Mouse (Mus musculus) liver, embryonic 14.5 days (tissue): ENCODE measurements at regions not wholly inside any gene's neighbourhood (a gene's known extent, or its start where the extent isn't known, plus 50 kb on each side); places are given as distances from the start of the nearest gene placed in this dataset.

Experiments
- ATAC-seq: fragments of 200-750 bp; cut with Nextera tagmentation; 2 replicates; pipeline ENCODE4 v1.8.0; 2017; ENCODE audit warnings: moderate number of reproducible peaks, mild to moderate bottlenecking, moderate library complexity; ENCODE audit not compliant: insufficient read depth
- DNase-seq, 3 experiments: peaks; one replicate each; pipeline ENCODE4 v3.0.0-alpha.2; 2012 to 2013; ENCODE audit warnings: low read depth in 3 of 3, low spot score in 3 of 3
- H3K27ac ChIP-seq: fragments of 300-500 bp; sonication (generic); 2 replicates; pipeline ENCODE4 v1.5.1; 2014; ENCODE audit warnings: moderate library complexity, mild to moderate bottlenecking, control low read depth, inconsistent platforms
- H3K27me3 ChIP-seq: fragments of 300-500 bp; sonication (generic); 2 replicates; pipeline ENCODE4 v1.6.1; 2014; ENCODE audit warnings: mild to moderate bottlenecking, low read length, moderate library complexity; ENCODE audit not compliant: control insufficient read depth, insufficient read depth
- H3K36me3 ChIP-seq: fragments of 300-500 bp; sonication (generic); replicated peaks from 2 replicates; pipeline ENCODE4 v1.6.1; 2014; ENCODE audit warnings: low read depth; ENCODE audit not compliant: control insufficient read depth, insufficient read depth
- H3K4me1 ChIP-seq, 2 experiments: fragments of 200-500 bp in 1 of 2; fragments of 300-500 bp in 1 of 2; sonication (generic) in 1 of 2; replicated peaks; 2 replicates each; pipeline ENCODE4 v1.6.1; 2012 to 2014; ENCODE audit warnings: antibody characterized with exemption in 1 of 2, inconsistent platforms in 1 of 2, low read length in 1 of 2; ENCODE audit not compliant: control insufficient read depth in 2 of 2, insufficient read depth in 2 of 2
- H3K4me2 ChIP-seq: fragments of 300-500 bp; sonication (generic); 2 replicates; pipeline ENCODE4 v1.6.1; 2014; ENCODE audit warnings: low read depth, mild to moderate bottlenecking, control low read depth, moderate library complexity
- H3K4me3 ChIP-seq, 2 experiments: fragments of 200-500 bp in 1 of 2; fragments of 300-500 bp in 1 of 2; sonication (generic) in 1 of 2; 2 replicates each; pipeline ENCODE4 v1.5.1; 2012 to 2014; ENCODE audit warnings: low read depth in 2 of 2, low read length in 2 of 2, mild to moderate bottlenecking in 2 of 2, control low read depth in 1 of 2, inconsistent platforms in 1 of 2, moderate library complexity in 1 of 2; ENCODE audit not compliant: insufficient read depth in 1 of 2
- H3K9ac ChIP-seq: fragments of 300-500 bp; sonication (generic); replicated peaks from 2 replicates; pipeline ENCODE4 v1.6.1; 2014; ENCODE audit warnings: mild to moderate bottlenecking, control low read depth, moderate library complexity
- H3K9me3 ChIP-seq: fragments of 300-500 bp; sonication (generic); 2 replicates; pipeline ENCODE4 v1.6.1; 2016; ENCODE audit warnings: low read length, mixed read lengths; ENCODE audit not compliant: control insufficient read depth
- CTCF ChIP-seq: IDR thresholded peaks from 2 replicates; pipeline ENCODE4 v1.5.1; 2016; ENCODE audit warnings: antibody characterized with exemption, low read depth, control low read depth
- EP300 ChIP-seq: IDR thresholded peaks from 2 replicates; pipeline ENCODE4 v1.6.1; 2016; ENCODE audit warnings: antibody characterized with exemption, low read depth
- WGBS: fragments of 180-500 bp; shearing (Covaris S2); extraction: QIAGEN DNeasy Blood & Tissue Kit; methylation state at CpG from one replicate; pipeline ENCODE4 v1.1.7; 2014; ENCODE audit not compliant: insufficient replicate concordance; 5-methylcytosine and 5-hydroxymethylcytosine counted together

- no peaks in the 10 kb centered on the region for H3K27me3 ChIP-seq
- DNase-seq (no peak), ATAC-seq (no peak)
- no peak overlapping the region for H3K9ac ChIP-seq
- no peak for TF ChIP-seq CTCF
- TF ChIP-seq EP300 = no peak
- H3K36me3 ChIP-seq = no peaks in the 10 kb centered on the region
- WGBS = 25% methylated on average over 2 of the region's 2 CpGs
- no peak overlapping the region for H3K27ac ChIP-seq
- H3K4me2 ChIP-seq = no peak overlapping the region
- no peaks in the 10 kb centered on the region for H3K9me3 ChIP-seq
- H3K4me3 ChIP-seq = no peak overlapping the region
- H3K4me1 ChIP-seq = no peaks in the 10 kb centered on the region
These were observed 185.2 kb upstream of the Gadl1 start for GRCm38 (mm10) chr9:115724063-115724462.

- H3K4me3 ChIP-seq = no peak overlapping the region
- ATAC-seq (no peak), DNase-seq (no peak)
- no peak overlapping the region for H3K4me2 ChIP-seq
- TF ChIP-seq CTCF = no peak
- no peak for TF ChIP-seq EP300
- 59% methylated on average over 5 of the region's 5 CpGs for WGBS
- no peaks in the 10 kb centered on the region for H3K27me3 ChIP-seq
- H3K36me3 ChIP-seq = no peaks in the 10 kb centered on the region
- H3K27ac ChIP-seq = no peak overlapping the region
- no peaks in the 10 kb centered on the region for H3K4me1 ChIP-seq
- no peaks in the 10 kb centered on the region for H3K9me3 ChIP-seq
- no peak overlapping the region for H3K9ac ChIP-seq
These were observed 181.9 kb upstream of the Gadl1 start for GRCm38 (mm10) chr9:115727361-115727760.

GRCm38 (mm10) chr9:115731557-115731956 lies 177.7 kb upstream of the Gadl1 start:
- Histone ChIP-seq H3K36me3 (no peaks in the 10 kb centered on the region), H3K27ac (no peak overlapping the region), H3K9ac (no peak overlapping the region), H3K27me3 (no peaks in the 10 kb centered on the region), H3K4me1 (no peaks in the 10 kb centered on the region), H3K9me3 (no peaks in the 10 kb centered on the region), H3K4me3 (no peak overlapping the region), H3K4me2 (no peak overlapping the region)
- TF ChIP-seq EP300 (no peak), CTCF (no peak)
- ATAC-seq (no peak), DNase-seq (no peak)
- WGBS = 60% methylated on average over 6 of the region's 6 CpGs

- ATAC-seq (no peak), DNase-seq (no peak)
- WGBS = 45% methylated on average over 4 of the region's 4 CpGs
- Histone ChIP-seq H3K27ac (no peak overlapping the region), H3K9me3 (no peaks in the 10 kb centered on the region), H3K4me2 (no peak overlapping the region), H3K36me3 (no peaks in the 10 kb centered on the region), H3K4me3 (no peak overlapping the region), H3K27me3 (no peaks in the 10 kb centered on the region), H3K9ac (no peak overlapping the region), H3K4me1 (no peaks in the 10 kb centered on the region)
- TF ChIP-seq EP300 (no peak), CTCF (no peak)
These were observed 176.2 kb upstream of the Gadl1 start for GRCm38 (mm10) chr9:115733104-115733503.

GRCm38 (mm10) chr9:115739984-115740383 lies 169.3 kb upstream of the Gadl1 start:
- no peak overlapping the region for H3K4me3 ChIP-seq

More at GRCm38 (mm10) chr9:115739984-115740383, 169.3 kb upstream of the Gadl1 start:
- Histone ChIP-seq H3K36me3 (no peaks in the 10 kb centered on the region), H3K9me3 (no peaks in the 10 kb centered on the region), H3K27ac (no peak overlapping the region), H3K4me2 (no peak overlapping the region), H3K27me3 (no peaks in the 10 kb centered on the region), H3K9ac (no peak overlapping the region), H3K4me1 (0 out of 4 replicates have a peak, but pooled peaks cover 0 to 2% of the 10 kb centered on the region in 2 experiments)
- 53% methylated on average over 5 of the region's 5 CpGs for WGBS
- TF ChIP-seq EP300 = no peak
- no peak for TF ChIP-seq CTCF
- ATAC-seq (no peak), DNase-seq (no peak)
